Mouse (Mus musculus): Measurements from ENCODE around the gene Rsc1a1. TPM values are rescaled to one million over a fixed set of nuclear protein-coding genes. Genes with fewer than 3 reads are reported as not detected.

Gene Rsc1a1
- polyA plus RNA-seq, 1 experiment from 2014 or later, result 1.4 TPM

DNA sequence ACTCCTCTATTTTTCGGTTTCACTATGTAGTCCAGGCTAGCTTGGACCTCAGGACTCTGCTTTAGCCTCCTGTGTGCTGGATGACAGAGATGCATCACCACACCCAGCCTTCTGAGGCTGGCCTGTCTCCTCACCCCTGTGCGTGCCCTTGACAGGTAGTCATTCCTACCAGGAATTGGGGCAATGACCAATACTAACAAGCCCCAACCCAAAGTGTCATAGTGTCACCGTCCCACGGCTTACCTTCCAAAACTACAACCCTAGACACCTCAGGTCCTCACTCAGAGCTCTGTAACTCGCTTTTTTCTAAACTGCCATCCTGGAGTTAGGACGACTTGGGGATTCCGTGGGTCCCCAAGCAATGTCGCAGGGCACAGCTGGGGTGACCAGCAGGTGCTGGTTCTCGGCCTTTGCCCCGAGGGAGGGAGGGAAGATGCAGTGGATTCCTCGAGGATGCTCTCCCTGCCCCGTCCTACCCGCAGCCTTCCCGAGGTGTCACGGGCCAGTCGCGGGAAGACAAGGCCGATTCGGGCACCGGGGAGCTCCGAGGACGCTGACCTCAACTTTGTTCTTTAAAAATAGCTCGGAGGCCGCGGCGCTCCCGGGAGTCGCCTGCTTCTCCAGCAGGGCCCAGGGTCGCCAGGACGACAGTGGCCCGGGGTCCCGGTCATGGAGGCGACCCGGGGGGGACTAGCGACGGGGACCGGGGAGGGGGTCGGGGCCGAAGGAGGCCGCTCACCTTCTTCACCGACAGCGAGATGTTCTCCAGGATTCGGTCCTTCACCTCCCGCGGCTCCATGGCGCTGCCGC is 22.1 kb downstream of the Rsc1a1 start:
- Histone ChIP-seq H3K36me3 (ENCODE audit: control insufficient read depth, insufficient read depth) (peaks cover 5% of the 10 kb centered on the region; the same call in 1 of the 2 replicates), H3K9me3 (ENCODE audit: control insufficient read depth, low read length) (no peaks in the 10 kb centered on the region), H3K27me3 (replicated peaks; ENCODE audit: control insufficient read depth, insufficient read depth, low read length) (no peaks in the 10 kb centered on the region), H3K27ac (ENCODE audit: low read length) (peak overlapping the region; percentile 74), H3K9ac (replicated peaks; ENCODE audit: low read depth, low read length) (peak overlapping the region; percentile 98), H3K4me1 (replicated peaks; ENCODE audit: control insufficient read depth, insufficient read depth, low read length) (peaks cover 13% of the 10 kb centered on the region), H3K4me3 (replicated peaks; ENCODE audit: low read length) (peak overlapping the region; percentile 86), H3K4me2 (ENCODE audit: low read length) (peak overlapping the region; percentile 90)
- peak; percentile 1; the same call in 1 of the 2 replicates for ATAC-seq
- 4% methylated on average over 47 of the region's 47 CpGs for WGBS

DNA sequence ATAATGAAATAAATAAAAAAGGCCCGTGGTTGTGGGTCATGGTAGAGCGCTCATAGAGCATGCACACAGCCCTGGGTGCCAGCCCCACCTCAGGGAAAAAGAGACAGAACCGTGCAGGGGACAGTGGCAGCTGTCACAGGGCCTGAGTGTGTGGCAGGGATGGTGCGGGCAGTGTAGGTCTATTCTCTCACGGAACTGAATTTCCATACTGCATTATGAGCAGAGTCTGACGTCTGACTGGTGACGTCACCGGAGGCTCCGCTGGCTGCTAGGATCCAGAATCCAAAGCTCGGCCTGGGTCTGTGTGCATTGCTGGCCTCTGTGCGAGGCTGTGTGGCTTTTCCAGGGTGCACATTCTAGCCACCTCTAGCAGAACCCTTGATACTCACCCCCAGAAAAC is 24.5 kb downstream of the Rsc1a1 start:
- no peak for ATAC-seq
- H3K9ac ChIP-seq (replicated peaks; ENCODE audit: low read depth, low read length), result no peak overlapping the region
- peaks cover 13% of the 10 kb centered on the region for H3K4me1 ChIP-seq (replicated peaks; ENCODE audit: control insufficient read depth, insufficient read depth, low read length)
- peaks cover 5% of the 10 kb centered on the region; the same call in 1 of the 2 replicates for H3K36me3 ChIP-seq (ENCODE audit: control insufficient read depth, insufficient read depth)
- no peaks in the 10 kb centered on the region for H3K27me3 ChIP-seq (replicated peaks; ENCODE audit: control insufficient read depth, insufficient read depth, low read length)
- H3K4me2 ChIP-seq (ENCODE audit: low read length), result no peak overlapping the region
- 86% methylated on average over 11 of the region's 11 CpGs for WGBS
- H3K27ac ChIP-seq (ENCODE audit: low read length), result no peak overlapping the region
- H3K9me3 ChIP-seq (ENCODE audit: control insufficient read depth, low read length), result no peaks in the 10 kb centered on the region
- H3K4me3 ChIP-seq (replicated peaks; ENCODE audit: low read length), result no peak overlapping the region

DNA sequence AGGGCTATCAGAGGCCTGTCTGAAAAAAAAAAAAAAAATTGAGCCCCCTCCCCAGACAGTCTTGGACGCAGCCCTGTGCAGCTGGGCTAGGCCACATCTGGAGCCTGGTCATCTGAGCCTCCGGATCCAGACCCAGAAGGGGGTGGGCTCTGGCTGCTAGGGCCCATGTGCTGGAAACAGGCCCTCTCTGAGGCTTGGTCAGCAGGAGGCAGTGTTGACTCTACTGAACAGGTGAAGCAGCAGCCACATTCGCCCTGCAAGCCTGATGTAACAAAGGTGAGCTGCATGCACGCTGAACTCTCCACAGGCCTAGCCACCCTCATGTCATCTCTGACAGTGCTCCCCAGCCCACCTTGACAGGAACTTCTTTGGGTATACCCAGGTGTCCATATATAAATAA is 25.7 kb downstream of the Rsc1a1 start:
- Histone ChIP-seq H3K4me3 (replicated peaks; ENCODE audit: low read length) (no peak overlapping the region), H3K36me3 (ENCODE audit: control insufficient read depth, insufficient read depth) (peaks cover 5% of the 10 kb centered on the region; the same call in 1 of the 2 replicates), H3K27me3 (replicated peaks; ENCODE audit: control insufficient read depth, insufficient read depth, low read length) (no peaks in the 10 kb centered on the region), H3K4me1 (replicated peaks; ENCODE audit: control insufficient read depth, insufficient read depth, low read length) (peaks cover 10% of the 10 kb centered on the region), H3K9ac (replicated peaks; ENCODE audit: low read depth, low read length) (no peak overlapping the region), H3K4me2 (ENCODE audit: low read length) (no peak overlapping the region), H3K27ac (ENCODE audit: low read length) (no peak overlapping the region), H3K9me3 (ENCODE audit: control insufficient read depth, low read length) (no peaks in the 10 kb centered on the region)
- no peak for ATAC-seq
- WGBS, result 53% methylated on average over 4 of the region's 4 CpGs

DNA sequence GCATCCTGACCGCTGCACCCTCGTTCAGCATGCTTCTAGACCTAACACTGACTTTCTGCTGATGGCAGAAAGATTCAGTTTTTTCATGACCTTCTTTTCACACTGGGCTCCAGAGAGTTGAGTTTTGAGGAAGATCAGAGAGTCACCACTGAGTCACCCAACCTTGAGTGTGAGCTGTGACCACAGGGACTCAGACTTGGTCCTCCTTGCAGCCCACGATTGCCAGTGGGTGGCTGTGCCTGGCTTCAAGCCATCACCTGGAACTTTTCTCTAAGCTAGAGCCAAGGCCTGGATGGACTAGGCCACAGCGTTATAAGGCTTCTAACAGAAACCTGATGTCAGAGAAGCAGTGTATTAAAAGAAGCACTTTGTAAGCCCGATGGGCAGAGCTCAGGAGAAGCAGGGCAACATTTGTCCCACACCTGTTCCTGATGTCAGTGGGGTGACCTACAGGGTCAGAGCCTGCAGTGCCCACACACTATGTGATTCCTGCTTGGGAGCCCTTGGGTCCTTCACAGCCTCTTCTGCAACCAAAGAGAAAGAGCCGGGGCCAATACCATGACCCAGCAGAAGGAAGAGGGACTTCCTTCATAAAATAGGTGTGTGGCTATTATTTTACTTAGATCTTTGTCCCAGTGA is 26.4 kb downstream of the Rsc1a1 start:
- Histone ChIP-seq H3K9ac (replicated peaks; ENCODE audit: low read depth, low read length) (no peak overlapping the region), H3K27ac (ENCODE audit: low read length) (no peak overlapping the region), H3K27me3 (replicated peaks; ENCODE audit: control insufficient read depth, insufficient read depth, low read length) (no peaks in the 10 kb centered on the region), H3K9me3 (ENCODE audit: control insufficient read depth, low read length) (no peaks in the 10 kb centered on the region), H3K4me3 (replicated peaks; ENCODE audit: low read length) (no peak overlapping the region), H3K4me2 (ENCODE audit: low read length) (no peak overlapping the region), H3K36me3 (ENCODE audit: control insufficient read depth, insufficient read depth) (peaks cover 6% of the 10 kb centered on the region; the same call in 1 of the 2 replicates), H3K4me1 (replicated peaks; ENCODE audit: control insufficient read depth, insufficient read depth, low read length) (peaks cover 6% of the 10 kb centered on the region)
- ATAC-seq, result no peak
- WGBS, result 94% methylated on average over 6 of the region's 6 CpGs

DNA sequence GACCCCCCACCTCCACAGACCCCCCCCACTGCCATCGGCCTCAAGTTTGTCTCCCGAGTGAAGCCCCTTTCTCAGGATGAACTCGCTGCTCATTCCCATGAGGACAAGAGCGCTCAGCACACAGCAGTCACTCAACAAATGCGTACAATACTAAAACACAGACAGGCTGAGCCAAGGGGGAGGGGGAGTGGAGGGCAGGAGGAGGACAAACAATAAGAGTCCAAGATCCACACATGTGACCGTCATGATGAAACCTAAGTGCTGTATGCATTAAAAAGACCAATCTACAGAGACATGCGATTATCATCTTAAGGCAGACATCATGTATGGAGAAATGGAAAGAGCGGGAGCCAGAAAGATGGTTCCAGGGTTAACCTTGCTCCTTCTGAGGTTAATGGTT is 28.5 kb downstream of the Rsc1a1 start:
- no peaks in the 10 kb centered on the region for H3K9me3 ChIP-seq (ENCODE audit: control insufficient read depth, low read length)
- H3K27ac ChIP-seq (ENCODE audit: low read length), result no peak overlapping the region
- no peak for ATAC-seq
- H3K36me3 ChIP-seq (ENCODE audit: control insufficient read depth, insufficient read depth), result peaks cover 10% of the 10 kb centered on the region
- no peak overlapping the region for H3K9ac ChIP-seq (replicated peaks; ENCODE audit: low read depth, low read length)
- no peaks in the 10 kb centered on the region for H3K27me3 ChIP-seq (replicated peaks; ENCODE audit: control insufficient read depth, insufficient read depth, low read length)
- WGBS, result 80% methylated on average over 8 of the region's 8 CpGs
- no peaks in the 10 kb centered on the region; the same call in 1 of the 2 replicates for H3K4me1 ChIP-seq (replicated peaks; ENCODE audit: control insufficient read depth, insufficient read depth, low read length)
- no peak overlapping the region for H3K4me3 ChIP-seq (replicated peaks; ENCODE audit: low read length)
- H3K4me2 ChIP-seq (ENCODE audit: low read length), result no peak overlapping the region

DNA sequence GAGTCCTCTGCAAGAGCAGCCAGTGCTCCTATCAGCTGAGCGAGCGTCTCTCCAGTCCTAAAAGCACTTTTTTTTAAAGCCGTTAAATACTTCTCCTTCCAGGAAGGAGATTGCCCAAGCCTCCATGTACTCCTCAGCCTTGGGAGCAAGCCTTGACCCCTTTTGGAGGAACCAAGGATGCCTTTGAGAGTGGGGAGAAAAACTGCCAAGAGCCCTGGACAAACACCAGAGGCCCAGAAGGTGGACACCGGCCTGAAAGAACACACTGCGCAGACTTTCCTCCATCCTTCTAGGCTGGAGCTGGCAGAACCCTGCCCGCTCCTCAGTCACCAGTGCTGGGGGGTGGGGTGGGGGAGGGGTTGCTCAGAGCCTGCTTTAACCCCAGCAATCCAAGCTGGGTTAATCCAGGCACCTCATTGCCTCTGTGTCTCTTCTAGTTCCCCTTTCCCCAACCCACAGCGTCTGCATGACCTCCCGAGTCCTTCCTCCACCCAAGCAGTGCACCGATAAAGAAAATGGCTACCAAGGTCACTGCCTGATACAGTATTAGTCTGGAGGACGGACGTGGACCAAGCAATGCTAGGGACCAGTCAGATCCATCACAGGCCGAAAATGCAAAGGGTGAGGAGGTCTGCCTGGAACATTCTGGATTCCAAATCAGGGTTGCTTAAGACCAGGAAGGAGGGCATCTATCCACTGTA is 29.3 kb downstream of the Rsc1a1 start:
- no peaks in the 10 kb centered on the region for H3K9me3 ChIP-seq (ENCODE audit: control insufficient read depth, low read length)
- H3K27ac ChIP-seq (ENCODE audit: low read length), result no peak overlapping the region
- H3K9ac ChIP-seq (replicated peaks; ENCODE audit: low read depth, low read length), result no peak overlapping the region
- no peak overlapping the region for H3K4me2 ChIP-seq (ENCODE audit: low read length)
- no peak overlapping the region for H3K4me3 ChIP-seq (replicated peaks; ENCODE audit: low read length)
- H3K4me1 ChIP-seq (replicated peaks; ENCODE audit: control insufficient read depth, insufficient read depth, low read length), result no peaks in the 10 kb centered on the region; the same call in 1 of the 2 replicates
- no peaks in the 10 kb centered on the region for H3K27me3 ChIP-seq (replicated peaks; ENCODE audit: control insufficient read depth, insufficient read depth, low read length)
- no peak for ATAC-seq
- WGBS, result 92% methylated on average over 12 of the region's 12 CpGs
- peaks cover 10% of the 10 kb centered on the region for H3K36me3 ChIP-seq (ENCODE audit: control insufficient read depth, insufficient read depth)

DNA sequence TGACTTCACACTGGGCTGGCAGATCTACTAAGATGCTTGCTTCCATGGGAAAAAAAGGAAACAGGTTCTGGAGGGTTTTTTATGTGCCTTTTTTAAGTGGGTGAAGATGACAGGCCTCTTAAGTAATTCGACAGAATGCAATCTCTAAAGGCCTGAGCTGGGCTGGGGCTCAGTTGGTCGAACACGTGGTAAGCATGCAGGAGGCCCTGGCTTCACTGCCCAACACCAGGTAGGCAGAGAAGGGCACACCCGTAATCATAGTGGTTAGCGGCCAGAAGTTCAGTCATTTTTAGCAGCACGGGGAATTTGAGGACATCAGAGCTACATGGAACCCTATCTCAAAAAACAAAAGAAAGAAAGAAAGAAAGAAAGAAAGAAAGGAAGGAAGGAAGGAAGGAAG is 30.9 kb downstream of the Rsc1a1 start:
- ATAC-seq, result no peak
- Histone ChIP-seq H3K27ac (ENCODE audit: low read length) (no peak overlapping the region), H3K36me3 (ENCODE audit: control insufficient read depth, insufficient read depth) (peaks cover 8% of the 10 kb centered on the region; the same call in 1 of the 2 replicates), H3K4me2 (ENCODE audit: low read length) (no peak overlapping the region), H3K9ac (replicated peaks; ENCODE audit: low read depth, low read length) (no peak overlapping the region), H3K27me3 (replicated peaks; ENCODE audit: control insufficient read depth, insufficient read depth, low read length) (no peaks in the 10 kb centered on the region), H3K4me1 (replicated peaks; ENCODE audit: control insufficient read depth, insufficient read depth, low read length) (0 out of 2 replicates have a peak, but pooled peaks cover under 1% of the 10 kb centered on the region), H3K9me3 (ENCODE audit: control insufficient read depth, low read length) (no peaks in the 10 kb centered on the region), H3K4me3 (replicated peaks; ENCODE audit: low read length) (no peak overlapping the region)
- 96% methylated on average over 6 of the region's 6 CpGs for WGBS

DNA sequence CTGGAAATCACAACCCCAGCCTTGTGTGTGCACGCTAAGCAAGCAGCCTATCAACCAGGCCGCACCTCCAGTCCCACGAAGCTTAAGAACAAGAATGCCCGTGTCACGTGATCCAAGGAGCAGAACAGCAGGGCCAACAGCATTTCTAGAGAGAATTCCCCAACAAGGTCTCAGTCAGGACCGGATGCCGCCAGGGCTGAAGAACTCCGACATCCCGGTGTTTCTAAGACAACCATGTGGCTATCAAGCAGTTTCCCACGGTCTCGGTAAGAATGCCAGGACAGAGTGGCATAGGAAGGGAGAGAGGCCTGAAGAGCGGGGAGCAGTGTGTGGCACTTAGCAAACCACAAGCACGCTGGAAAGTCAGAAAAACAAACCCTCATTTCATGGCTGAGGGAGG is 31.6 kb downstream of the Rsc1a1 start:
- Histone ChIP-seq H3K27ac (ENCODE audit: low read length) (no peak overlapping the region), H3K27me3 (replicated peaks; ENCODE audit: control insufficient read depth, insufficient read depth, low read length) (no peaks in the 10 kb centered on the region), H3K4me2 (ENCODE audit: low read length) (no peak overlapping the region), H3K36me3 (ENCODE audit: control insufficient read depth, insufficient read depth) (peaks cover 7% of the 10 kb centered on the region; the same call in 1 of the 2 replicates), H3K9me3 (ENCODE audit: control insufficient read depth, low read length) (no peaks in the 10 kb centered on the region), H3K4me3 (replicated peaks; ENCODE audit: low read length) (no peak overlapping the region), H3K4me1 (replicated peaks; ENCODE audit: control insufficient read depth, insufficient read depth, low read length) (0 out of 2 replicates have a peak, but pooled peaks cover 6% of the 10 kb centered on the region), H3K9ac (replicated peaks; ENCODE audit: low read depth, low read length) (no peak overlapping the region)
- no peak for ATAC-seq
- 89% methylated on average over 13 of the region's 13 CpGs for WGBS

DNA sequence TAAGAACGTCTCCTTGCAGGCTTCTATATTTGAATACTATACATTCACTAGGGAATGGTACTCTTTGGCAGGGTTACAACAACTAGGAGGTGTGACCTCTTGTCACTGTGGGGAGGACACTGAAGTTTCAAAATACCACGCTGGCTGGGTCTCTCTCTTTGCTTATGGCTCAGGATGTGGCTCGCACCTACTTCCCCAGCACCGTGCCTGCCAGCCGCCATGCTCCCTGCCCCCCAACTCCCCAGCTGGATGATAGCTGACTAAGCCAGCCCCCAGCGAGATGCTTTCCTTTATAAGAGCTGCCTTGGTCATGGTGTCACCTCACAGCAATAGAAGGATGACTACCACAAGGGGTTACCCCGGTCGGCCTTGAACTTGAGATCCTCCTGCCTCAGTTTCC is 32.4 kb downstream of the Rsc1a1 start:
- Histone ChIP-seq H3K36me3 (ENCODE audit: control insufficient read depth, insufficient read depth) (peaks cover 5% of the 10 kb centered on the region; the same call in 1 of the 2 replicates), H3K4me3 (replicated peaks; ENCODE audit: low read length) (no peak overlapping the region), H3K4me1 (replicated peaks; ENCODE audit: control insufficient read depth, insufficient read depth, low read length) (0 out of 2 replicates have a peak, but pooled peaks cover 7% of the 10 kb centered on the region), H3K27ac (ENCODE audit: low read length) (no peak overlapping the region), H3K4me2 (ENCODE audit: low read length) (no peak overlapping the region), H3K27me3 (replicated peaks; ENCODE audit: control insufficient read depth, insufficient read depth, low read length) (no peaks in the 10 kb centered on the region), H3K9ac (replicated peaks; ENCODE audit: low read depth, low read length) (no peak overlapping the region), H3K9me3 (ENCODE audit: control insufficient read depth, low read length) (no peaks in the 10 kb centered on the region)
- 91% methylated on average over 8 of the region's 8 CpGs for WGBS
- ATAC-seq, result no peak
